Mouse (Mus musculus): ENCODE data around the gene Lce1g.

DNA sequence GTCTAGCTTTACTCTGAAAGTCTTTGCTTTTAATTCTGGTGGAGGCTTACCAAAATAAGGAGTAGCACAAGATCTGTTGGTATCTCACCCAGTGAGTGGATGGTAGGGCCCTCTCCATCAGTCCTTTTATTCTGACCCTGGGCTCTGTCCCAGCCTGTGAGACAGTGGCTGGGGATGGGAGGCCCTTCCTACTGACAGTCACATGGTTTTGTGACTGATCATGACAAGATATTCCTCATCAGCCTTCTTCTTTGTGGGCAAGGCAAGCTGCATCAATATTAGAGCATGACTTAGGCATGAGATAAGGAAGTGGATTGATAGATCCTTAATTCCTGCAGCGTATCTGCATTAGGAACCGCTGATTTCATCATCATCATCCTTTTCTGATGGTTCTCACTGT, 43.2 kb downstream of the Lce1g start, which contains the start of gene Lce1e:
- no peak for TF ChIP-seq POLR2A (IDR thresholded peaks at IDR 0.05; ENCODE audit: extremely low read depth, insufficient read depth, low read length)
- no peak for TF ChIP-seq CTCF (IDR thresholded peaks at IDR 0.05; ENCODE audit: low read depth, low read length)
